Mouse (Mus musculus): Measurements from ENCODE around the gene Dpagt1.
A peak's percentile ranks its signal among the peaks of the same experiment; 100 is the strongest.
"Not testable (repeated sequence)": the region's sequence is repeated elsewhere in the genome, so short reads cannot be mapped to it uniquely, and the experiment has no call there.

Gene Dpagt1

DNA sequence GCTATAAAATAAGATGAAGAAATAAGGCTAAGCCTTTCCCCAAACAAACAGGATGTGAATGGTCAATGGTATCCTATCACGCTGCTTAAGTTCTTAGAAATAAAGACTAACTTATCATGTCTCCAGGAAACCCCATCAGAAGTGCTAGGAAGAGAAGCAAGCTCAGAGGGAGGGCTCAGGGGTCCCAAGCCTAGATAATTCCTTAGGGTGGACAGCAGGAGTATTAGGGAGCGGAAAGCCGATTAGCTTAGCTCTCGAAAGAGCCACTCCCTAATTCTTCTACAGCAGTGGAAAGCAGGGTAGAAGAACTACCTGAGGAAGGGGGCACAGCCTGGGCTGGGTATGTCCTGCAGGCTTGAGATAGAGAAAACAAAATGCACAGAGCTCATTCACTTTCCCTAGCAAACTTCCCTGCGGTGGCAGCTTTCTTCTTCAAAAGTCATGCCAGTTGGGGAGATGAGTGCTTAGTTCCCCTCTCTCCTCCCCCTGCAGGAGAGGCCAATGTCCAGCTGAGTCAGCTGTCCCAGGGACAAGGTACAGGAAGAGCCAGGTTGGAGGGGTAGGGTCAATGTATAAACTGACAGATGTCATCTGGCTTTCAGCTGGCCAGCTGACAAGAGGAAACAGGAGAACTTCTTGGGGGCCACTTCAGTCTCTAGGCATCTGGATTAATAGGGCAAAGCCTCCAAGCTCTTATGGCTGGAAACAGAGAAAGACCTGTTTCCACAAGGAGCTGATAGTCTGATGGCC lies 7.6 kb upstream of the Dpagt1 start:
- DNase-seq (ENCODE audit: low read depth, low spot score) = no peak

DNA sequence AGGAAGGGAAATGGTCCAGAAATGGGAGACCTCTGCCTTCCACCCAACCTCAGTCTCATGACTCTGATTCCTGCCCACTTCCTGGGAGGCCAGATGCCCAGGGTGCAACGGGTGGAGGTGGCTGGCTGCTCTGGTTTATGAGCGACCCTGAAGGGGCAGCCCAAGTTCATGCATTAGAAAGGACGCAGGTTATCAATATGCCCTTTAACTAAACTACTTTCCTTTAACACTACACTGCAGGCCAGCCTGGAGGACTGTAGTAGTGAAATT lies 7.1 kb upstream of the Dpagt1 start:
- DNase-seq (ENCODE audit: low read depth, low spot score) = no peak

DNA sequence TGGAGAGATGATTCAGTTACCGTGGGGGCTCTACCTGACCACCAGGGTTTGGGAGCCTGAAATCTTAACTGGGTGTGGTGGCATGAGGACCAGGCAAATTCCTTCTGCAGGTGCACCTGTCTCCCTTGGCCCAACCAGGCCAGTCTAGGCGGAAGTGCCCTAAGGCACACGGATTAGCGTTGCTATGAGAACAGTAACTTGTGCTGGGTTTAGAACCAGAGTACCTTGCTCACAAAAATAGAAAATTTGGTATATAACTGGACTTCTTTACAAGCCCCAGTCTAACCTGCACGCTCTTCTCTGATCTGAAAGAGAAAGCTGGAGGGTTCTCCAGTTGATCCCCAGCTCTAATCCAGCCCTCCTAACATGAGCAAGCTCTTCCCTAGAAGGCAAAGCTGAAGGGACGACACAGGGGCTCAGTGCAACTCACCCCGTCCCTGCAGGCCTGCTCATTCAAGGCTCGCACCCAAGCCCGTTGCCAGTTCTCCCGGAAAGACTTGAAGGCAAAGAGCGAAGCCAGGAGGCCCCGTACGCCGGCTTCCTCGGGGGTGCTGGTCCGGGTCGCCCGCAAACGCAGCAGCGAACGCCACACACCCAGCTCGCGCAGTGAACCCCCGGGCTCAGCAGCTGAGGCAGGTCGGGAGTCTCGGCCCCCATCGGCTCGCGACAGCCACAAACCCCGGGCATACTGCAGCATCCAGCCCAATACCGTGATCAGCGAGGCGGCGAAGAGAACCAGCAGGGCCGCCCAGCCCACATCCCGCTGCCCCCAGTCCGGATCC lies 6.5 kb upstream of the Dpagt1 start:
- no peak for DNase-seq (ENCODE audit: low read depth, low spot score)

DNA sequence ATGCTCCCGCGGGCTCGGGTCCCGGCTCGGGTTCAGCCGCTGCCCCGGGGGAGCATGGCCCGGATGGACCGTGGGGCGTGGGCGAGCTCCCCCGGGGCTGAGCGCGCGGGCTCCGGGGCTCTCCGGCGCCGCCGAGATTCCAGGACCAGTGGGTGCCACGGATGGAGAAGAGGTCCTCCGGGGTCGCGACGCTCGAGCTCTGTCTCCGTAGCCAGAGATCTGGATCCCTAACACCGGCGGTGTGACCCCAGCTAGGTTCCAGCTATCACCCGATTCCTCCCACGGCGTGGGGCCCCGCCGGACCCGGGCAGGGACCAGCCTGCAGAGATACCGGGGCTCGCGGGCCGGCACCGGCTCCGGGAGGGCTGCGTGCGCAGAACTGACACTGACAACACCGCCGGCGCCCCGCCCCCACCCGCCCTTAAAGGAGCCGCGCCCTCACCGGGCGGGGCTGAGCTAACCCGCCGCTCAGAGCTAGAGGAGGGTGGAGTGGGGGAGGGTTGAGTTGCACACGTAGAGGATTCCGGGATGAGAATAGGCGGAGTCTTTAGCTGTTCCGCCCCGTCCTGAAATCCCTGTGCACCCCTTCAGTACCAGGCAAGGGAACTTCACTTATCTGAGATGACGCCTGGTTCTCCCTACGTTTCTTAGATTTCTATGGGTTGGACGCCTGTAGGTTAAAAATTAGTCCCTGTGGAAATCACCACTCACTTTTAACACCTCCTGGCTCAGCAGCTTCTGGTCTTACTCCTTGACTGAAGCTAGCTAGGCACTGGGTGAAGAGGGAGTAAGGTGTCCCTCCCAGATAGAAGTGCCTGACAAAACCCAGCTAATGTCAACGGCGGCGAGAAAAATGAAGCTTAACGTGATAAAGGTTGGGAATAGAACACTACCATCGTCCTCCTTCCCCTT lies 5.7 kb upstream of the Dpagt1 start, which contains the start of gene C2cd2l:
Gene C2cd2l (minus strand): TSS at position 399 of the 912 bp plus-strand sequence.
- peak; percentile 98 for DNase-seq (ENCODE audit: low read depth, low spot score)

DNA sequence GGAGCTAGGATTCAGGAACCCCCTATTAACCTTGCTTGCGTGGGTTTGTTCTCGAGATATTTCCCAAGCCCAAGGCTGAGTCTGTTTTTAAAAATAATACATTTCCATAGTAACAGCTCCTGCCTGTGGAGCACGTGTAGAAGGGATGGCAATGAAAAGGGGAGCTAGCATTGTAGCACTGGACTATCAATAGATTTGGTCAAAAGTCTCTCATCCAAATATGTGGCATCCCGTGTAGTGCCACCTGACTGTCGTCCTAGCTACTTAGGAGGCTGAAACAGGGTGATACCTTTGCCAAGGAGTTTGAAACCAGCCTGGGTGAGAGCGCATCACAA lies 5.1 kb upstream of the Dpagt1 start:
- DNase-seq (ENCODE audit: low read depth, low spot score) = peak; percentile 80

DNA sequence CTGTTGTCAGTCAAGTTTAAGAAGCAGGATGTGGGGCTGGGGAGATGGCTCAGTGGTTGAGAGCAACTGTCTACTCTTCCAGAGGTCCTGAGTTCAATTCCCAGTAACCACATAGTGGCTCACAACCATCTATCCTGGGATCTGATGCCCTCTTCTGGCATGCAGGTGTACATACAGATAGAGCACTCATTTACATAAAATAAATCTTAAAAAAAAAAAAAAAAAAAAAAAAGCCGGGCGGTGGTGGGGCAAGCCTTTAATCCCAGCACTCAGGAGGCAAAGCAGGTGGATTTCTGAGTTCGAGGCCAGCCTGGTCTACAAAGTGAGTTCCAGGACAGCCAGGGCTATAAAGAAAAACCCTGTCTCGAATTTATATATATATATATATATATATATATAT lies 2.2 kb upstream of the Dpagt1 start:
- not testable (repeated sequence) for DNase-seq (ENCODE audit: low read depth, low spot score)

DNA sequence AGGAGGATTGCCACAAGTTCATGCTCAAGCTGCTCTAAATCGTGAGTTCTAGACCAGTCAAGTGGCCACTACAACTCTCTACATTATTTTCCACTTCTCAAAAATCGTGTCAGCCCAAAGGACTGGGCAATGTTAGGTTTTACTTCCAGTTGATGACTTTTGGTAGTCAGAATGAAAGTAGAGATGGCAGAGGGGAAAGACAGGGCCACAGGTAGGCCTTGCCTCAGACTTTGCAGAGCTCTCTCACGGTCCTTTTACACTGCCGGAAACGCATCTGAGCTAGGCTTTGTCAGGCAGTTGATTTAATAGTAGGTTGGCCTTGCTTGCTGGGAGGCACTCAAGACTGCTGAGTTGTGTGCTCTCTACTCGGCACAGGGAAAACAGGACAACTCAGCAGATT lies 1.7 kb upstream of the Dpagt1 start:
- no peak for DNase-seq (ENCODE audit: low read depth, low spot score)

DNA sequence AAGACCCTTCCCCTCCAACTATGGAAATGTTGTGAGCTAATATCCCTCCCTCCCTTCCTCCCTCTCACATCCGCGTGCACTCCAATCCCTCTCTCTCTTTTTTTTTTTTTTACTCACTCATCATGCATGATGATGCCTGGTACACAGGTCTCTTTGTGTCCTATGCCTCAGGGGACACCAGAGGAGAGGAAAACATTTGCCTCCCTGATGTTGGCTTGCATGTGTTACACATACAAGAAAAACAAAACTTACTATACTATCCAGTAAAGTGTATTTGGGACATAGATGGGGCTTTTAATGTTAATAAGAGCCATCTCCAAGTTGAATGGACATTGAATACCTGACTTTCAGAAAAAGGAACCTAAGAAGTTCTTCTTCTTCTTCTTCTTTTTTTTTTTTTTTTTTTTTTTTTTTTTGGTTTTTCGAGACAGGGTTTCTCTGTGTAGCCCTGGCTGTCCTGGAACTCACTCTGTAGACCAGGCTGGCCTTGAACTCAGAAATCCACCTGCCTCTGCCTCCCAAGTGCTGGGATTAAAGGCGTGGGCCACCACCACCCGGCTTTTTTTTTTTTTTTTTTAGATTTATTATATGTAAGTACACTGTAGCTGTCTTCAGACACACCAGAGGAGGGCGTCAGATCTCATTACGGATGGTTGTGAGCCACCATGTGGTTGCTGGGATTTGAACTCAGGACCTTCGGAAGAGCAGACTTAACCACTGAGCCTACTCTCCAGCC lies 619 bp upstream of the Dpagt1 start:
- not testable (repeated sequence) for DNase-seq (ENCODE audit: low read depth, low spot score)

DNA sequence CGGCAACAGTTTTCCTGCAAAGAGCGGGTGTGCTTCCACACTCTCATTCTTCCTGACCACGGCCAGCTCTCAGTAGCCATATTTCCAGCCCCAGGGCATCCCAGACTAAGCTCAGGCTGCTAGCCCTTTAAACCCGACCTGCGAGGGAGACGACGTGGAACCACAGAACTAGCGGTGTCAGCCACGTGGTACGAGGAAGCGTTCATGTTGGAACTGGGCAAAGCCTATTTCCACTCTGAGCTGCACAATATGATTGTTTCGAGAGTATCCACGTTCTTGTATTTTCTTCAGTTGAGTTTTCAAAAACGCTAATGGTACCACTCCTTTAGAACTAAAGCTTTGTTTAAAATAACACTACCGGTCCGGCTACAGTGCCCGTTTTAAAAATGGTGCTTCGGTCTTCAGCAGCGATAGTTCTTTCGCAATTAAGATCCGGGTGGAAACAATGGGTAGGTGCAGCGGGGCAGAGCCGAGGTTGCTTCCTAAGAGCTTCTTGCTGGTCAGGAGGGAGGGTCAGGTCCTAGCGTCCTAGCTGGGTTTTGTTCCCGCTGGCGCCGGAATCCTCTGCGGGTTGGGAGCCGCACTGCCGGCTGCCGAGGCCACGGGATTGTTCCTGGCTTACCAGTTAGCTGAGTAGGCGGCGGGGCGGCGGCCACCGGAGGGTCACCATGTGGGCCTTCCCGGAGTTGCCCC lies 698 bp downstream of the Dpagt1 start:
- DNase-seq (ENCODE audit: low read depth, low spot score) = peak; percentile 96

DNA sequence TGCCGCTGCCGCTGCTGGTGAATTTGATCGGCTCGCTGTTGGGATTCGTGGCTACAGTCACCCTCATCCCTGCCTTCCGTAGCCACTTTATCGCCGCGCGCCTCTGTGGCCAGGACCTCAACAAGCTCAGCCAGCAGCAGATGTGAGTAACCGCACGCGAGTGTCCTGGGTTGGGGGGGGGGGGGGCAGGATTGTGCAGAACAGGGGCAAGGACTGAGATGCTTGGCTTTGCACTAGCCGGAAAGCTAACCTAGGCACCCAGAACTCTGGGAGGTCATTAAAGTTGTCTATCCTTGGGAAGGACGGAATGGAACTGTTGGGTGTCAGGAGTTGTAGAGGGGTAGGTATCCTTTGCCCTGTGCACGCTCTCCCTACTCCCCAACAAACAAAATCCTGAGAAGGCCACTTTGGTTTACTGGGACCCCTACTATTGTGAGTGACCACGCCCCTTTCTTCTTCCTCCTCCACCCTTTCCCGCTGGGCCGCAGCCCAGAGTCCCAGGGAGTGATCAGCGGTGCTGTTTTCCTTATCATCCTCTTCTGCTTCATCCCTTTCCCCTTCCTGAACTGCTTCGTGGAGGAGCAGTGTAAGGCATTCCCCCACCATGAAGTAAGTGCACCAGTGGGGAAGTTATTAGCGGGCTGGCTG lies 1.4 kb downstream of the Dpagt1 start:
- no peak for DNase-seq (ENCODE audit: low read depth, low spot score)

DNA sequence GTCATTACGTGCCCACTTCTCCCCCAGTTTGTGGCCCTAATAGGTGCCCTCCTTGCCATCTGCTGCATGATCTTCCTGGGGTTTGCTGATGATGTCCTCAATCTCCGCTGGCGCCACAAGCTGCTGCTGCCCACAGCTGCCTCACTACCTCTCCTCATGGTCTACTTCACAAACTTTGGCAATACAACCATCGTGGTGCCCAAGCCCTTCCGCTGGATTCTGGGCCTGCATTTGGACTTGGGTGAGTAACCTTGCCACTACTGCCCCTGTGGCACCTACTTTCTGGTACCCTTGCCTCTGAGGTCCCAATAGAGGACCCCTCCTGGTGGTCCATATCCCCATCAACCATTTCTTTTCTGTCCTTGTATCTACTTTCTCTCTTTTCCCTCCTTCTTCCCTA lies 2.1 kb downstream of the Dpagt1 start:
- DNase-seq (ENCODE audit: low read depth, low spot score) = no peak

DNA sequence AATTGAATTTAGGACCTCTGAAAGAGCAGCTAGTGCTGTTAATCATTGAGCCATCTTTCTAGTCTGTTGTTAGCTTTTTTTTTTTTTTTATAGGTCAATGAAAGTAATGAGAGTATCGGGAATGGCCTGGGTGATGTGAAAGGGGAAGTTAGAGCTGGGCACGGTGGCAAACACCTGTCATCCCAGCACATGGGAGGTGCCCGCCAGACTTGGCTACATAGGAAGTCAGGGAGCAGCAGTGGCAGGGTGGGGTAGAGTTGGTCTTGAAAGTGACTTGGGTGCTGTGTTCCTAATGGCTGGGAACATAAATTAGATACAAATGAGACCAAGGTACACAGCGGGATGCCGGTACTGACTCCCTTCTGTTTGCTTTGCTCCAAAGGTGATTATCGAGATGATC lies 4.9 kb downstream of the Dpagt1 start:
- DNase-seq (ENCODE audit: low read depth, low spot score) = no peak

DNA sequence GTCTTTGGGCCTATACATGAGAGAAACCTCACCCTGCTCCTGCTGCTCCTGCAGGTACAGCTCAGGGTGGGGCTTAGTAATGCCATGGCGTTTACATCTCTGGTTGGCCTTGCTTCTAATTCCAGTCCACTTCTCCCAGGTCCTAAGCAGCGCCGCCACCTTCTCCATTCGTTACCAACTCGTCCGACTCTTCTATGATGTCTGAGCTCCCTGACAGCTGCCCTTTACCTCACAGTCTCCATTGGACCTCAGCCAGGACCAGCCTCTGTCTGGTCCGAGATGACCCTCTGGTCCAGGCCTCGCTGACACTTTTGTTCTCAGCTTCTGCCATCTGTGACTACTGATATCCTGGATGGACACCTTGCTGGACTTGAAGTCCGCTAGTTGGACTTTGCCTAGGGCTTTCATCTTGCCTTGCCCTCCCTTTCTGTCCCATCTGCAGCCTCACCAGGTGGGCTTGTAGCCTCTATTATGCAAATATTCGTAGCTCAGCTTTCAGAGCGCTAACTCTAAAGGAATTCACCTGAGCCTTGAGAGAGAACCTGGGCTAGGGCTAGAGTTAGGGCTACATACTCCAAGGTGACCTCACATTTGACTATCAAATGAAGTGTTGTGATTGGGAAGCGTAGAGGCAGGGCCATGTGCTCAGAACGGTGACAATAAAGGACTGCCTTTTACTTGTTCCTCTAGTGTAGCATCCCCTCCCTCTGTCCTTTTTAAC lies 7.3 kb downstream of the Dpagt1 start:
- DNase-seq (ENCODE audit: low read depth, low spot score) = no peak

DNA sequence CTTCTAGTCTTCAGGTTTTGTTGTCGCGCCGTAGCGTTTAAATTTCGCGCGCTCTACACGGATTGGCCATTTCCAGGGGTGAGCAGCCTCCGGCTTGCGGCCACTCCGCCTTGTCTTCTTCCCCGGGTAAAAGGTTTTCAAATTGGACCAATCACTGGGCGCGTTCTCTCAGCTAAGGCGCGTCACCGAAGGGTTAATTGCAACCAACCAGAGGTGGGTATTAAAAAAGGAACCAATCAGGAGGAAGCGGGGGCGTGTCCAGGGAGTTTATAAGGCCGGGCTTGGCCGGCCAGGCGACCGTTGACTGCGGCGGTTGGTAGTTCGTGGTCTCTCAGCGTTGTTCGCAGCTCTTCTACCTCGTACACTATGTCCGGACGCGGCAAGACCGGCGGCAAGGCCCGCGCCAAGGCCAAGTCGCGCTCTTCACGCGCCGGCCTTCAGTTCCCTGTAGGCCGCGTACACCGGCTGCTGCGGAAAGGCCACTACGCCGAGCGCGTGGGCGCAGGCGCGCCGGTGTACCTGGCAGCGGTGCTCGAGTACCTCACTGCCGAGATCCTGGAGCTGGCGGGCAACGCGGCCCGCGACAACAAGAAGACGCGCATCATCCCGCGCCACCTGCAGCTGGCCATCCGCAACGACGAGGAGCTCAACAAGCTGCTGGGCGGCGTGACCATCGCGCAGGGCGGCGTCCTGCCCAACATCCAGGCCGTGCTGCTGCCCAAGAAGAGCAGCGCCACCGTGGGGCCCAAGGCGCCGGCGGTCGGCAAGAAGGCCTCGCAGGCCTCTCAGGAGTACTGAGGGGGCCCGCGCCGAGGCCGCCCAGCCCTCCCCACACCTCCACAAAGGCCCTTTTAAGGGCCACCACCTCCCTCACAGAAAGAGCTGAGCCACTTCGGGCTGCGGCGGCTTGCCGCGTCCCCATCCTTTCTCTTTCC lies 8.8 kb downstream of the Dpagt1 start, which contains the start of gene H2afx:
Gene H2afx (plus strand): TSS at position 299 of the 935 bp plus-strand sequence.
- peak; percentile 100 for DNase-seq (ENCODE audit: low read depth, low spot score)

DNA sequence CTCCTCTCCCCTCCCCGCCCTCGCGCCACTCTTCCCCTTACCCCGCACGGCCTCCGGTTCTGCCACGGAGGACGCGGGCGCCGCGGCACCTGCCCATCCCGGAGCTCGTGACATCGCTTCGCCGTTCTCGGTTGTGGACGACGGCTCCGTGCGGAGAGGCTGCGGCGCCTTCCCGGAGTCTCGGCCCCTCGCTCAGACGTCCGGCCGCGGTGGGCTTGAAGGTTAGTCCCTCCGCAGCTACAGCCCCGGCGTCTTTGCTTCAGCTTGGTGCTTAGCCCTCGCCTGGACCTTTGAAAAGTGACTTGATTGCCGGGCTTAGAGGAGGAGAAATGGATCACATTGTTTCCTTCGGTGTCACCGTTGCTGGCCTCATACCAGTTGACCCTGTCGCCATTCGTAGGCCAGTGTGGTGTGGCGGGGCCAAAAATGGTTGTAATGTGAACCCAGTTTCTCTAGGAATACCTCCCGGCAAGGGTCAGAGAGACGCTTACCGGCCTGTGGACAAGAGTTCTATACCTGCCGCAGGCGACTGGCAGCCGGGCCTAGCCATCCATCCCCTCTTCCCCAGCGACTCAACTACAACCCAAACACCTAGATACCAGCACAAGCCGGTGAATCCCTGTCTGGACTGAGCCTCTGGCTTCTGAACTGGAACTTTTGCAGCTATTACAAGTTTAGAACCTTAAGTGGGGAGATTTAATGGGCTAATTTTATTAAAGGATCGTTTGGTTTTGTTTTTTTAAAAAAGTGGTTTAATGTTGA lies 9.7 kb downstream of the Dpagt1 start:
- DNase-seq (ENCODE audit: low read depth, low spot score) = no peak

DNA sequence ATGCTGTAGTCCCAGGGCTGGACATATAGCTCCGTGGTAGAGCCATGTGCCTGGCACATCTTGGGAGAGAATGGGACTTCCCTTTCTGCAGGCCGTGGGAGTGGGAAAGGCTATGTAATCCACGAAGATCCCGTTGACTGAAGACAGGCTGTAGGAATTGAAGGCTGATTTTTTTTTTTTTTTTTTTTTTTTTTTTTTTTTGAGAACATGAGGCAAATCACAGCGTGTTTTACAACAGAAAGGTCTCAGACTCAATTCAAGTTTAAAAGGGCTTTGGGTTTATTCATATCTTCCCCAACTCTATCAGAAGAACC lies 10.2 kb downstream of the Dpagt1 start:
- DNase-seq (ENCODE audit: low read depth, low spot score) = no peak

DNA sequence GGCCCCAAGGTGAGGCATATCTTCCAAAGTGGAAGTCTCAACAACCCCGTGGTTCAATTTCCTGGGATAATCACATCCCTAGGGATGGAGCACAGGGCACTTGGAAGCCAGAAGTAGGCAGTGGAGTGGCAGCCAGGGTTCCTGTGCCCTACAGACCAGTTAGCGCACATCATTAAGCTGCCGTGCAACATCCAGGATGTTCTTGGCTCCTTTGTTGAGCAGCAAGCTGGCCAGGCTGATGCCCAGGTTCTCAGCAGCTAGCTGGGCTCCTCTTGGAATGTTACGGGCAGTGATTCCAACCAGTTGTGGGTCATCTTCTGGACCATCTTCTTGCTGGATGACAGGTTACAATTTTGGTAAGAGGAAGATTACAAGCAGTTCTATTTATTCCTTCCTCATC lies 10.7 kb downstream of the Dpagt1 start:
- not testable (repeated sequence) for DNase-seq (ENCODE audit: low read depth, low spot score)

DNA sequence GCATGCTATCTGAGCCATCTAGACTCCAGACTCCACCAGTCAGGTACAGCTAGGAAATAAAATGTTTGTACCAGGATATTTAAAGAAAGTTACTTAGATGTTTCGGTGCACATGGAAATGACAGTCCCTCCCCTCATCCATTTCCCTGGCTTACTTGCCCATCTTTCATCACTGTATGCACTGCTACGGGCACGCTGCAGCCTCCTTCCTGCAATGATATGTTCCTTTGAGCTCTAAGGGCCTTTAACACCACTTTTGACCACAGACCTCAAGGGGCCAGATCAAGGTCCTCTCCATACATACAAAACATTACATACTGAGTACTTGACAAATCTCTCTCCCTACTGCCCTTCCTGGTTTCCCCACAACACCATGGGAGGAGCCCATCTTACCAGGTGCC lies 11.1 kb downstream of the Dpagt1 start:
- no peak for DNase-seq (ENCODE audit: low read depth, low spot score)

Measured in telencephalon, adult 2 months (tissue).